Mouse (Mus musculus) left cerebral cortex, postnatal 10 days (tissue): ENCODE data around the gene Mb21d2. TPM values are rescaled to one million over a fixed set of nuclear protein-coding genes. Genes with fewer than 3 reads are reported as not detected.

ENCODE experiments used
- DNase-seq, 2 experiments: peaks; one replicate each; pipeline ENCODE4 v3.0.0; 2021 to 2022; ENCODE audit warnings: low spot score in 2 of 2, mixed read lengths in 1 of 2; ENCODE audit errors: extremely low spot score in 1 of 2
- intact Hi-C: fragments of 180-260 bp; cut with DNase I; formaldehyde crosslinking; loops from one replicate; pipeline ENCODE4 v1.15.1; 2025
- total RNA-seq, 2 experiments: library from RNA; stranded (reverse); gene quantifications; 2 replicates each; pipeline ENCODE4 v1.2.3; 2021

Mb21d2 gene
- 10 to 100 TPM; 45.4 to 46.3 TPM for total RNA-seq

- intact Hi-C loops: loop anchor here (5.0 to 10.0 kb wide), 2 partner anchors 87 to 636 kb away; no protein-coding TSS in a partner anchor
These were observed at the start of gene Mb21d2 for GRCm38 (mm10) chr16:28928815-28929685. TSS of gene Mb21d2 (minus strand) at chr16:28929673.

GRCm38 (mm10) chr16:28966236-28966635 is 36.8 kb upstream of the Mb21d2 start:
- DNase-seq: no peak
- intact Hi-C loops: no loop called here

More at GRCm38 (mm10) chr16:28928815-28929685, at the start of gene Mb21d2:
- DNase-seq: peak; percentile 34 to 75

- DNase-seq: no peak
- intact Hi-C loops: no loop called here
These were observed 34.6 kb upstream of the Mb21d2 start for GRCm38 (mm10) chr16:28964048-28964447.

DNA sequence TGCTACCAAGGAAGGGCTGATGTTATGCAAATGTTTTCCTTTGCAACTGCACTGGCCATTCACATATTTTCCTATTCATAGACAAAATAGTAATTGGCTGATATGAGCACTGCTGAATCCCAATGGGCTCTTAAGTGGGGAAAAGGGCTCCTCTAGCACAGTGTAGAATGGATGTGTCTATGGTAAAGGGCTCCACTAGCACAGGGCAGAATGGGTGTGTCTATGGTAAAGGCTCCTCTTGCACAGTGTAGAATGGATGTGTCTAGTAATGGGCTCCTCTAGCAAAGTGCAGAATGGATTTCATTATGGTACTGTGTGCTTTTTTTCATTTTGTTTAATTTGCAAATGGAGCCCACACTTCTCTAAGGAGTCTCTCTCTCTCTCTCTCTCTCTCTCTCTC is 33.5 kb upstream of the Mb21d2 start:
- no peak for DNase-seq
- intact Hi-C loops: no loop called here

- intact Hi-C loops: no loop called here
- no peak for DNase-seq
These were observed 20.3 kb upstream of the Mb21d2 start for GRCm38 (mm10) chr16:28949810-28950209.

GRCm38 (mm10) chr16:28943254-28943653 is 13.8 kb upstream of the Mb21d2 start:
- intact Hi-C loops: no loop called here
- DNase-seq: no peak

- intact Hi-C loops: loop anchor here (10.0 kb wide), 1 partner anchor 119 kb away; no protein-coding TSS in a partner anchor
- DNase-seq: no peak
These were observed 6.8 kb upstream of the Mb21d2 start for GRCm38 (mm10) chr16:28936181-28936792.

DNA sequence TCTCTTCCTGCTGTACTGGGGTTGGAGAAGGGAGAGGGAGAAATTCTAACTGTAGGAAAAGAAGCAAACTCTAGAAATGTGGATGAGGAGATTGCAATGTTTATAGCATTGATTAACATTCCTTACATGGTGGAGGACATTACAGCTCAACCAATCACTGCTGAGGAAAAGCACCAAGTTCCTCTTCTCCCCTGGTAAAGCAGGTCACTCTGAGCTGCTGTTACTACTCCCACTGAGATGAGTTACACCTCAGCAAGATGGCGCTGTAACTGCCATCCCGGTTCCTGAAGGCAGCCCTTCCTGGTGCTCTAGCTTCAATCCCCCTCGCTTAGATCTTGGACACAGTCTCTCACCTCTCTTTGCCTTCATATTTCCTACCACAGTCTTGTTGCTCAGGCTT is 6.2 kb upstream of the Mb21d2 start:
- intact Hi-C loops: loop anchor here (10.0 kb wide), 1 partner anchor 119 kb away; no protein-coding TSS in a partner anchor
- no peak for DNase-seq

DNA sequence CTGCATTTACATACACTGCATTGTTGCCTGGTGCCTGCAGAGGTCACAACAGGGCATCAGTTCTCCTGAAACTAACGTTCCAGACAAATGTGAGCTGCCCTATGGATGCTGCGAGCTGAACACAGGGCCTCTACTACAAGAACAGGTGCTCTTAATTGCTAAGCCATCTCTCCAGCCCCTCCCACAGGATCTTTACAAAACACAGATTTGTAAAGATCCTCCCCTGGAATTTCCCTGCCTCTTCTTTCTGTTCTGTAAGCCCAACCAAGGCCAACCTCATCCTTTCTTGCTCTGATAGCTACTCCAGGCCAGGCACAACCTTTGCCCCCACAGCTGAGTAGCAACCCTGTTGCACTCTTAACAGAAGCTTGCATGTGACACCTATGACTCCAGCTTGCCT is 1.7 kb upstream of the Mb21d2 start:
- DNase-seq: no peak
- intact Hi-C loops: loop anchor here (10.0 kb wide), 1 partner anchor 124 kb away; no protein-coding TSS in a partner anchor

DNA sequence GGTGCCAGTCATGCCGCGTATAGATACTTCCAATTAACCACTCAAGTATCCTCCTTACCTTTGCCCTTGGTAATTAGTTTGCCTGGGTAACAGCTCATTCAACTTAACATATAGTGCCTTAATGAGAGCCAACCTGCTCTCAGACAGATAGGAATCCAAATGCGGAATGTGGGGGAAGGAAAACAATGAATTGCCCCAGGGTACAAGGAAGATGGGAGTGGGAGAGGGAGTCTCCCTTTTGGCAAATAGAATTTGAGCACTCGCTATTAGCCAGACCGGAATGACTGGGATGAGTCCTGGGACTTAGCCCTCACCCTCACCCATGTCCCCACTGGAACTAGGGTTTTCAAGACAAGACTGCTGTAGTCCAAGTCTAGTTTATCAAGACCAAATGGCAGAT is 953 bp upstream of the Mb21d2 start:
- intact Hi-C loops: loop anchor here (10.0 kb wide), 1 partner anchor 124 kb away; no protein-coding TSS in a partner anchor
- DNase-seq: no peak

DNA sequence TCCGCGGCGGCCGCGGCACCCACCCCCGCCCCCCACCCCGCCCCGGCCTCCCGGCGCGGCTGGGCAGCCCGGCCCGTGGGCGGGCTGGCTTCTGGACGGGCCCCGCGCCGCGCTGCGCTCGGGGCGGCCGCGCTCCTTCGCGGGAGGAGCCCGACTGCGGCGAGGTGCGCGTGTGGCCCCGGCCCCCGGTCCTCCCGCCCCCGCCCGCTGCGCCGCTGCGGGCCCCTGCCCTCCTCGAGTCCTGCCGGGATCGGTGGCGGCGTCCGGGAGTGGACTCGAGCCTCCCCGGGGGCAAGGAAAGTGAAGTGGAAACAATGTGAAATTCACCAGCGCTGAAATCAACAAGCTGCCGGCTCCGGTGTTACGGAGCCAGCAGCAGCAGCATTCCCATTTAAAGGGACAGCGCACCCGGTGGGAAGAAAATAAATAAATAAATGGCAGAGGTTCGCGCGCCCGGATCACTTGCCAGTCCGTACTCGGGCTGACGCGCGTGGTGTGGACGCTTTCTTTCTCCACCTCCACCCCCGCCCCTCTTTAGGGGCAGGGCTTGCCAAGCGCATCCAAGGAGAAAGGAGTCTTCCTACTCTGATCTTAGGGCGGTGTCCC is 316 bp upstream of the Mb21d2 start:
- DNase-seq: peak; percentile 53 to 68
- intact Hi-C loops: loop anchor here (5.0 to 10.0 kb wide), 3 partner anchors 87 to 635 kb away; no protein-coding TSS in a partner anchor

- peak; percentile 25 to 59 for DNase-seq
- intact Hi-C loops: loop anchor here (5.0 to 10.0 kb wide), 2 partner anchors 86 to 636 kb away; no protein-coding TSS in a partner anchor
These were observed 1.0 kb downstream of the Mb21d2 start for GRCm38 (mm10) chr16:28928466-28928814.

GRCm38 (mm10) chr16:28927381-28927780 is 2.1 kb downstream of the Mb21d2 start:
- intact Hi-C loops: loop anchor here (5.0 to 10.0 kb wide), 2 partner anchors 85 to 637 kb away; no protein-coding TSS in a partner anchor
- DNase-seq: no peak

GRCm38 (mm10) chr16:28919320-28919885 is 10.1 kb downstream of the Mb21d2 start:
- intact Hi-C loops: no loop called here
- DNase-seq: no peak

DNA sequence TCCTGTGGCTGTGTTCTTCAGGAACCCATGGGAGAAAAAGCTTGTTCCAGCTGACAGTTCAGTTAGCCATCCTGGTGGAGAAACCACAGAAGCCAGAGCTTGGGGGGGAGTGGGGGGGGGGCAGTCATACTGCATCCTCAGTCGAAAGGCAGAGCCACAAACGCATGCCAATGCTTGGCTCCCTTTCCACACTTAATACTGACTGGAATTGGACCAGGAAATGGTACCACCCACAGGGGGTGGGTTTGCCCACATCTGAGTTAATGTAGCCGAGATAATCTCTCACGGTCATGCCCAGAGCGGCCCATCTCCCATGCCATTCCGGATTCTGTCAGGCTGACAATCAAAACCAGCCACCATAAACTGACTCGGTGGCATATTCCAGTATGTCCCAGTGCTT is 14.1 kb downstream of the Mb21d2 start:
- no peak for DNase-seq
- intact Hi-C loops: no loop called here

GRCm38 (mm10) chr16:28914709-28915108 is 14.8 kb downstream of the Mb21d2 start:
- intact Hi-C loops: no loop called here
- DNase-seq: no peak

- intact Hi-C loops: no loop called here
- no peak for DNase-seq
These were observed 17.9 kb downstream of the Mb21d2 start for GRCm38 (mm10) chr16:28911414-28912050.
